Mouse (Mus musculus): Measurements from ENCODE around the gene Ins2.

Ins2 gene

GRCm38 (mm10) chr7:142743281-142743680 is at the start of gene Ins2:
Ins2 (minus strand) TSS chr7:142743381.
- in situ Hi-C loops (cut with MseI, MboI) = no loop called here

- in situ Hi-C loops (cut with MseI, MboI) = loop anchor here in 1 of 2 experiments (10.0 kb wide), 1 partner anchor 62 kb away; no protein-coding TSS in a partner anchor
Measured at GRCm38 (mm10) chr7:142792650-142793275, 49.6 kb upstream of the Ins2 start.

GRCm38 (mm10) chr7:142789667-142790066 is 46.5 kb upstream of the Ins2 start:
- in situ Hi-C loops (cut with MseI, MboI) = loop anchor here in 1 of 2 experiments (10.0 kb wide), 1 partner anchor 65 kb away; no protein-coding TSS in a partner anchor

GRCm38 (mm10) chr7:142737772-142738171 is 5.4 kb downstream of the Ins2 start:
- in situ Hi-C loops (cut with MseI, MboI) = loop anchor here in 1 of 2 experiments (5.0 kb wide), 1 partner anchor 115 kb away; no protein-coding TSS in a partner anchor

DNA sequence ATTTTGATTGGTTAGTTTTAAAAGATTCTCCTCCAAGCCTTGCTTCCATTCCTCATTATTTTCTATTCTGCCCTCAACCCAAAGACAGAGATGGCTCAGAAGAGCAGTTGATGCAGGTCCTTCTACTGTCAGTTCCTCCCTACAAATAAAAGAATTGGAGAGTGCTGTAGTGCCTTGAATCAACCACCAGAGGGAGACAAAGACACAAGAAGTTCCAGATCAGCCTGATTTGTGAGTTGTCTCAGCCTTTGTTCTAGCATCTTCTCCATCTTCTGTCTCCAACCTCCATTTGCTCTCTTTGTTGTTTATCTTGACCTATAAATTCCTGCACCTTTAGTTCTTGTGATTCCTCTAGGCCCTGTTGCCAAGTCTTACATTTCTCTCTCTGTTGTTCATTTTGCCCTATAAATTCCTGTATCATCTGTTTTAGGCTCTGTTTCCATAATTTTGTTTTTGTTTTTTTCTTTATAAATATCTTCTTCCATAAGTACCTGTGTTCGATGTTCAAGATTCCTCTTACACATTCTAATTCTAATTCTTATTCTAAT is 6.2 kb downstream of the Ins2 start:
- in situ Hi-C loops (cut with MseI, MboI) = loop anchor here in 1 of 2 experiments (5.0 kb wide), 1 partner anchor 115 kb away; no protein-coding TSS in a partner anchor

DNA sequence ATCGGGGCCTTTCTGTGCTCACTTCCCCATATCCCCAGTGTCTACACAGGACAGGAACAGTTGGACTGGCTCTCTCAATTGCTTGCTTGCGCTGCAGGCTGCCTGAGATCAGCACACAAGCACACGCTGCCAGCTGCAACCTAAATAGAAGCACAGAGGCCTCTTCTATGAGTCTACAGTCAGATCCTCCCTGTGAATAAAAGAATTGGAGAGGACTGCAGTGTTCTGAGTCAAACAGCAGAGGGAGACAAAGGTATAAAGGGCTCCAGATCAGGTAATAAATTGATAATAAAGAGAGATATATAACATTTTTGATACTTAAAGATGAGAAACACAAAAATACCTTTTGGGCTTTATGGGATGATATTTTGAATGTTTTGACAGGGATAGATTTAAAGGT is 17.2 kb downstream of the Ins2 start:
- in situ Hi-C loops (cut with MseI, MboI) = no loop called here

DNA sequence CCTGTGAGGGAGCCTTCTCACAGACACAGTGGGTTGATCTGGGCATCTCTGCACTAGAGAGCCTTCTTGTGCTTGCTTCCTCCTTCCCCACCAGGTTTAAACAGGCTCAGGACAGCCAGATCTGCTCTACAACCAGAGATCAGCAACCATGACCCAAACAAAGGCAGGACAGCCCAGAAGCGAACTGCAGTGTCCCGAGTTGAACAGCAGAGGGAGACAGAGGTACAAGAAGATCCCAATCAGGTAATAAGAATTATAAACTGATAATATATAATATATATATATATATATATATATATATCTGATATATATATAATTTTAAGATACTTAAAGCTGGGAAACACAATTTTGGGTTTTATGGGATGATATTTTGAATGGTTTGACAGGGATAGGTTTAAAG is 22.5 kb downstream of the Ins2 start:
- in situ Hi-C loops (cut with MseI, MboI) = no loop called here

DNA sequence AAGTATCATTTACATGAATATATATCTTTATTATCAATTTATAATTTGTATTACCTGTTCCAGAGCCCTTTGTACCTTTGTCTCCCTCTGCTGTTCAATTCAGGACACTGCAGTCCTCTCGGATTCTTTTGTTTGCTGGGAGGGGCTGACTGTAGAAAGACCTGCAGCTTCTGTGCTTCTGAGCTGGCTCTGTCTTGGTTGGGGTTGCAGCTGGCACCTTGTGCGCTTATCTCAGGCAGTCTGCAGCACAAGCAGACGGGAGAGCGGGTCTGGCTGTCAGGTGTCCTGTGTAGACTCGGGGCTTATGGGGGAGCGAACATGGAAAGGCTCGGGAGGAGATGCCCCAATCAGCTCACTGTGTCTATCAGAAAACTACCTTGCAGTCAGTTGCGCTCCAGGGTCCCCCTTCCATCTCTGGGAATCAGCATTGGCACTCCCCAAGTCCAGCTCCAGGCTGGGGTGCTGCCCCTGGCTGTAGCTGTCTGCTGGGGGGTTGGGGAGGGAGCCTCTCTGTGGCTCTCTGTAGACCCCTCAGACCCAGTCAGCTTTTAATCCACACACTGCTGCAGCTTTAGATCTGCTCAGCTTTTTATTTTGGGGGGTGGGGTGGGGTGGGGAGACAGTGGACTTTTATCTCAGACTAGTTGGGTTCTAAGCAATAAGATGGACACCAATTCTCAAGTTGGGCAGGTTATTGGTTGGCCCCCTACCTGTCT is 28.2 kb downstream of the Ins2 start:
- in situ Hi-C loops (cut with MseI, MboI) = no loop called here

DNA sequence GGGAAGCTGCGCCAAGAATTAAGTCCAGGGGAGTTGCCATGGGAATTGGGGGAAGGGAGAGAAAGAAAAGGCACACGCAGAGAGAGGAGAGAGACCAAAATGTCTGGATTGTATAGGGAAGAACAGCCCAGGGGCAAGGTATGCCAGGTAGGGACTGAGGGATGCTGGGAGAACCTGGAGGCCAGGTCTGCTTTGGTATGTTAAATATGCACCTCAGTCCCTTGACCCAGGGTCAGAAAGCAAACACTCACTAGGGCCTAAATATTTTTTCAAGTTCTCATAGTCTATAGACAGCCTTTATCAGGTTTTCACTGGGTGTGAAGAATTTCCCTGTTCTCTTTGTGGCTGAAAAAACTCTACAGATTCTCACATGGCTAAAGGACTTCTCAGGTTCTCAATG is 36.3 kb downstream of the Ins2 start:
- in situ Hi-C loops (cut with MseI, MboI) = no loop called here

DNA sequence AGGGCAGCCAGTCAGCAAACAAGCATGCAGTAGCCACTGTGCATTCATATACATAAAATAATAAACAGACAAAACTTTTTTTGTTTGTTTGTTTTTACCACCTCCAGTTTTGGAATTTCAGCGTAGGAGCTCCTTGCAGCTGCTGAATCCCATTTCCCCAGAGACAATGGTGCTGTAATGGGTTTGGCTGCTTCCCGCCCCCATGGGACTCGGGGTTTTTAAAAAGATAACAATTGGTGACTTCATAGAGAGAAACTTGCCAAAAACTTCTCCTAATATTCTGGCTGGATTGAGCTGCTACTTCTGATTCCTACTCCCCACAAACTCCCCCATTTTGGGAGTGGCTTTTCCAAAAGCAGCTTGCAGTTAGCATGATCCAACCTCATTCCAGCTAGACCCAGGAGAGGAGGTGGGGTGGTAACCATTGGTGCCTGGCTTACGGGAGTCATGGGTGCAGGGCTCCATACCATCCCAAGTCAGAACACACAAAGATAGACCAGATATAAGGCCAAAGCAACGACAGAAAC is 43.8 kb downstream of the Ins2 start:
- in situ Hi-C loops (cut with MseI, MboI) = no loop called here

GRCm38 (mm10) chr7:142678611-142679010 is 64.6 kb downstream of the Ins2 start:
- in situ Hi-C loops (cut with MseI, MboI) = loop anchor here (10.0 kb wide), 2 partner anchors 194 to 364 kb away; no protein-coding TSS in a partner anchor

DNA sequence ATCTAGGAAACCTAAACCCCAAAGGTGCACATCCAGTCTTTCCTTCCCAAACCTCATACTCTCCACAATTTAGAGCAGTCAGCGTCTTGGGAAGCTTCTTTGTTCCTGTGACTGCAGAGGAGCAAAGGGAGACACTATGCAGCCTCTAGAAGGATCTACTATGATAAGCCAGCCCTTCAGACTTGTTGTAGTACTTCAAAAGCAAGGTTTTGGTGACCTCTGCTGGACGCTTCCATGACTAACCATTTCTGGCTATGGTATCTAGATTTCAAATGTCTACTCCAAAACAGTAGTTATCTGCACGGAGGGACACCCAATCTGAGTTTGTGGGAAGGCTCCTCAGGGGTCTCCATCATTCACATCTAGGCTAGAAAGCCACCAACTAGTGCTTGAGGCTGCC is 67.5 kb downstream of the Ins2 start:
- in situ Hi-C loops (cut with MseI, MboI) = loop anchor here (10.0 kb wide), 2 partner anchors 191 to 361 kb away; no protein-coding TSS in a partner anchor

DNA sequence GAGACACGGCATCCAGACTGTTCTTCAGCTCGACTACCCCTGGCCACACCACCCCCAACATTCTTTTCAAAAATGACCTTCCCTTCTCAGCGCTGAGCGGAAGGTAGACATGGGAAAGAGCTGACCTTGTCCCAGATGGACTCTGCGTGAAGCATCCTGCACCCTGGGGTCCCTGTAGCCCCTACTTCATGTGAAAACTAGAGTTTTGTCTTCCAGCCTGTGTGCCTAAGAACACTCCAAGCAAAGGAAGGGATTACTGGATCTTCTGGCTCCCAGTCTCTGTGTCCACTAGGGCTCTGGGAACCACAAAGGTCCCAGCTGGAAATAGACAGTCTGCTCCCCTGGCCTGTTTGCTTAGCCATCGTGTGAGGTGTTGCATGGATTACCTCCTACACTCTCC is 68.0 kb downstream of the Ins2 start:
- in situ Hi-C loops (cut with MseI, MboI) = loop anchor here (10.0 kb wide), 2 partner anchors 190 to 360 kb away; no protein-coding TSS in a partner anchor

GRCm38 (mm10) chr7:142672120-142672519 is 71.1 kb downstream of the Ins2 start:
- in situ Hi-C loops (cut with MseI, MboI) = loop anchor here (10.0 kb wide), 2 partner anchors 187 to 357 kb away; no protein-coding TSS in a partner anchor

GRCm38 (mm10) chr7:142671067-142671466 is 72.1 kb downstream of the Ins2 start:
- in situ Hi-C loops (cut with MseI, MboI) = loop anchor here (10.0 kb wide), 2 partner anchors 186 to 356 kb away; no protein-coding TSS in a partner anchor

DNA sequence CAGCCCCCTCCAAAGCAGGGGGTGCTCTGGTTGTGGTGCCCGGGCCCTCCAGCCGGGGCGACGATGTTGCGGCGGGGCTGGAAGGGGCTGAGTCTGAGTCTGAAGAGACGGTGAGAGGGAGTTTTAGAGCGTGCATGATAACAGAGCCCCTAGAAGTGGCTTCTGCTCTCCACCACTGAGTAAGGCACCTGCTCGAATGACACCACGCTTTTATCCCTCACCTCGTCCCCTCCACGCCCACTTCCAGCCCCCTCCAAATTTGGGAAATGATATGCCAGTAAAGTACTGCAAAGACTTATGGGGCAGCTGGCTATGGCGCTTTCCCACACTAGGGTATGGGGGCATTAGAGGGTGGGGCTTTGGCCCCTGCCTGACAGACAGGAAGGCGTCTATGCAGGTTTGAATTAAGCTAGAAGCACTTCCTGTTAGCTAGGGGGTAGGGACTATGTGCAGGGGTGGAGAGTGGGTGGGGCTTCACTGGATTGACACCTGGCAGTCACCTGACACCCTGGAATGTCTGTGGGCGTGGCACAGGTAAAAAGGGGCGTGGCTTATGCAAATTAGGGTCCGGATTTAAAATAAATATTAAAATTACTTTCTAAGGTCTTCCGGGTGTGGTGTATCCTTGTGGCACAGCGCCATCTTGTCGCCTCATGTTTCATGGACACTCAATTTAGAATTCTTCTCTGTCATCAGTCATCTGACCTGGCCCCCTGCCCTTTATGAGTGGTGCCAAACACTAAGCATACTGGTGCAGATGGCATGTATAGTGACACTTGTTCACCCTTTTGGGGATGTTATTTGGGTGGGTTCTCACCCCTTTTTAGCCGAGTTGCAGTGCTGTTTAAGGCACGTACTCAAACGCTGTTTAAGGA is 73.2 kb downstream of the Ins2 start, which contains the start of gene Gm49394:
Gene Gm49394 (minus strand): TSS at position 192 of the 875 bp plus-strand sequence.
- in situ Hi-C loops (cut with MseI, MboI) = loop anchor here (10.0 kb wide), 2 partner anchors 185 to 355 kb away; no protein-coding TSS in a partner anchor

- in situ Hi-C loops (cut with MseI, MboI) = no loop called here
Measured at GRCm38 (mm10) chr7:142668328-142668727, 74.9 kb downstream of the Ins2 start.

GRCm38 (mm10) chr7:142667521-142667920 is 75.7 kb downstream of the Ins2 start:
- in situ Hi-C loops (cut with MseI, MboI) = no loop called here

DNA sequence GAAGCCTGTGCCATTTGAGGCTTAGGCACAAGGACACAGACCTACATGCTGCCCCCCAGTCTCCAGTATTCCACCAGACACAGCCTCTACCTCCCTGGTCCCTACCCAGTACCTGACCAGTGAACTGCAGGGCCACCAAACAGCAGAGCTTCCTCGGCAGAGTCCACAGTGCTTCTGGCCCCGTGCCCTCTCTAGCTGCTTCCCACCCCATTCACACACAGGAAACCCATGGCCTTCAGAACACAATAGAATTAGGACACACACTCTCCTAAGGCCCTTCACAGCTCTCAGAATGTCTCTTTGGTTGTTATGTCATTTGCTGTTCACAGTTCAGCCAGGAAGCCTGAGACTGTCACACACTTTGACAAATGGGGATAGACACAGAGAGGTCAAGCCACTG is 76.5 kb downstream of the Ins2 start, which contains the start of gene Igf2:
Gene Igf2 (minus strand): TSS at position 158 of the 400 bp plus-strand sequence.
- in situ Hi-C loops (cut with MseI, MboI) = no loop called here

- in situ Hi-C loops (cut with MseI, MboI) = no loop called here
Measured at GRCm38 (mm10) chr7:142666109-142666508, 77.1 kb downstream of the Ins2 start.

- in situ Hi-C loops (cut with MseI, MboI) = no loop called here
Measured at GRCm38 (mm10) chr7:142665364-142665763, 77.8 kb downstream of the Ins2 start.
